22 mouse cellular contexts compared by ENCODE assay signal in the genomic region with DNA sequence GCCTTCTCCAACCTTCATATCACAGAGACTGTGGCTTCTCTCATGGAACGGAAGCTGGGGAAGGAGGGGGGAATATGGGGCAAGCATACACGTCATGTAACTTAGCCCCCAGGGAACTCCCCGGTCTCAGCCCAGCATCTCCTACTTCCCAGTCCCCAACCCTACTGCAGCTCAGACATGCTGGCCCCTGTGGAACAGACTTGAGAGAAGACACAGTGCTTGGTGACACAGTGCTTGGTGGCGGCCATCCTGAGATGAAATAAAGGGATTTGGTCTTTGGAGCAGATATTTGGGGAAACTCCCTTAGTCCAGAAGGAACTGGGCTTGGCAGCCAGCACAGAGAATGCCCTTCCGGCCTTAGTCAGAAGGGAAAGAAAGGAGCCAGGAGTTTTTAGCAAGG.
DNase-seq lines count a peak whose midpoint lies in the region; ATAC-seq lines count a peak whose summit lies in the region.
"Had no signal": no experiment of that assay in that cellular context is flagged by ENCODE, and none has a peak within 500 bp of the region (broad histone marks: within the 10 kb centered on the region; RNA-seq: fewer than 3 reads in every experiment).

No protein-coding gene starts in this region.

- no peaks in the 10 kb centered on the region; the same call in 1 of the 2 replicates for H3K9me3 ChIP-seq in heart, embryonic 11.5 days (replicated peaks; ENCODE audit: control insufficient read depth, low read length)
- H3K9me3 ChIP-seq in heart, embryonic 12.5 days (replicated peaks): peaks cover 9% of the 10 kb centered on the region; the same call in 1 of the 2 replicates
- H3K9me3 ChIP-seq: embryonic facial prominence, embryonic 15.5 days had no signal

- no peak overlapping the region for H3K27ac ChIP-seq in heart, embryonic 11.5 days (ENCODE audit: low read depth, low read length)
- no peak overlapping the region for H3K27ac ChIP-seq in heart, embryonic 12.5 days (ENCODE audit: poor library complexity, severe bottlenecking)
- H3K27ac ChIP-seq: embryonic facial prominence, embryonic 13.5 days; embryonic facial prominence, embryonic 15.5 days; forebrain, embryonic 10.5 days; forebrain, embryonic 12.5 days had no signal

- no peak overlapping the region for H3K4me3 ChIP-seq in heart, embryonic 11.5 days (ENCODE audit: low read depth, low read length)
- no peak overlapping the region for H3K4me3 ChIP-seq in heart, embryonic 12.5 days
- H3K4me3 ChIP-seq: embryonic facial prominence, embryonic 13.5 days; embryonic facial prominence, embryonic 15.5 days; erythroblast, embryonic 14.5 days; forebrain, embryonic 10.5 days; forebrain, embryonic 12.5 days had no signal

- H3K9ac ChIP-seq in heart, embryonic 11.5 days (ENCODE audit: low read depth, low read length): no peak overlapping the region
- no peak overlapping the region for H3K9ac ChIP-seq in heart, embryonic 12.5 days
- H3K9ac ChIP-seq: embryonic facial prominence, embryonic 13.5 days; embryonic facial prominence, embryonic 15.5 days; forebrain, embryonic 12.5 days had no signal

- H3K36me3 ChIP-seq in heart, embryonic 11.5 days (ENCODE audit: control insufficient read depth, insufficient read depth, low read length): no peaks in the 10 kb centered on the region
- no peaks in the 10 kb centered on the region; the same call in 1 of the 2 replicates for H3K36me3 ChIP-seq in heart, embryonic 12.5 days
- H3K36me3 ChIP-seq: embryonic facial prominence, embryonic 13.5 days; embryonic facial prominence, embryonic 15.5 days; forebrain, embryonic 10.5 days; forebrain, embryonic 12.5 days had no signal

- peak; percentile 96 for DNase-seq in heart, adult 11 months
- peak; percentile 17 for DNase-seq in heart, adult 8-10 months (ENCODE audit: low spot score)
- peak; percentile 44 for DNase-seq in 3134 (ENCODE audit: extremely low read depth, insufficient read length, low spot score)
- DNase-seq: adrenal gland, adult 2 months; adrenal gland, postnatal 10 days; adrenal gland, postnatal 25 days; cerebellum, adult 11 months; cerebellum, adult 18-20 months; cerebellum, adult 8-10 months; cerebellum, adult 9-11 months; cerebellum, postnatal 14 days; cerebellum, postnatal 36 days; embryo, embryonic 11 days had no signal

- no peaks in the 10 kb centered on the region for H3K4me1 ChIP-seq in heart, embryonic 11.5 days (ENCODE audit: control insufficient read depth, insufficient read depth, low read length)
- peaks cover 2% of the 10 kb centered on the region; the same call in 1 of the 2 replicates for H3K4me1 ChIP-seq in heart, embryonic 12.5 days (replicated peaks)
- H3K4me1 ChIP-seq: embryonic facial prominence, embryonic 13.5 days; embryonic facial prominence, embryonic 15.5 days; forebrain, embryonic 12.5 days had no signal

- H3K4me2 ChIP-seq in heart, embryonic 11.5 days: no peak overlapping the region
- no peak overlapping the region for H3K4me2 ChIP-seq in heart, embryonic 12.5 days
- H3K4me2 ChIP-seq: embryonic facial prominence, embryonic 13.5 days; embryonic facial prominence, embryonic 15.5 days; forebrain, embryonic 12.5 days had no signal

- ATAC-seq in heart, embryonic 11.5 days (replicated peaks; ENCODE audit: insufficient number of reproducible peaks, low FRiP score, low TSS enrichment): no peak
- ATAC-seq in heart, embryonic 12.5 days (ENCODE audit: insufficient number of reproducible peaks, low FRiP score): no peak
- ATAC-seq: forebrain, embryonic 14.5 days; forebrain, embryonic 16.5 days had no signal

- H3K27me3 ChIP-seq in heart, embryonic 11.5 days (ENCODE audit: control insufficient read depth, insufficient read depth, low read length): peaks cover 10% of the 10 kb centered on the region
- H3K27me3 ChIP-seq in heart, embryonic 12.5 days (replicated peaks): peaks cover 8% of the 10 kb centered on the region
- H3K27me3 ChIP-seq: embryonic facial prominence, embryonic 13.5 days; embryonic facial prominence, embryonic 15.5 days; forebrain, embryonic 12.5 days had no signal

- WGBS in heart, embryonic 11.5 days (ENCODE audit: insufficient replicate concordance): 79% methylated on average over 5 of the region's 5 CpGs
- WGBS in heart, embryonic 12.5 days: 74% methylated on average over 5 of the region's 5 CpGs

Comparison
In these comparisons a context has a peak if more than half of its experiments do, and no peak if none do; other contexts are left out.
1. DNase-seq: peak in every context shown above with its lines; median percentile 96 in heart, adult 11 months; 44 in 3134; 17 in heart, adult 8-10 months.